Mouse (Mus musculus) liver, adult 2 months (tissue): ENCODE results near the gene Ms4a3.

Experiments used
- CTCF ChIP-seq: fragments of 200-500 bp; IDR thresholded peaks from 2 replicates; pipeline ENCODE4 v1.5.1; 2011; ENCODE audit warnings: low read depth, low read length, control low read depth
- POLR2A ChIP-seq: fragments of 200-500 bp; IDR thresholded peaks from 2 replicates; pipeline ENCODE4 v1.6.1; 2011; ENCODE audit warnings: low read length, control low read depth; ENCODE audit not compliant: insufficient read depth; ENCODE audit errors: extremely low read depth

DNA sequence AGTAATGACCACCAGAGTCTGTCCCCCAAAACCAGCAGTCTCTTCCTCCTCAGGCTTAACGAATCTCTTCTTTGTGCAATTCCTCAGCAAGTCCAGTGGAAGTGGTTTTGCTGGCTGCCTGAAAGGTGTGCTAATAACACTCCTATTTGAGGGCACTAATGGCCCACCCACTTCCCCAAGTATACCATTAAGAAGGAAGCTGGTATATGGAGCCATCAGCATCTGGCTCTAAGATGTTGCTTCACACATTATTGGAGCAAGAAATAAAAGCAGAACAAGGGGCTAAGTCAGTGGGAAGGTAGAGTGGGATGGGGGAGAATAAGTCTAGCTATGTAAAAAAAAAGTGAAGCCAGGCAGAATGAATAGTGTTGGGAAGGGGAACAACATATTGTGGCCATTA lies at the start of gene Ms4a3:
- no peak for TF ChIP-seq CTCF
- TF ChIP-seq POLR2A = no peak
